Mouse (Mus musculus) v-Abl transformed pro-B cells (cell line): ENCODE results near the gene Hist1h2bg.
"Not testable (repeated sequence)": the region's sequence is repeated elsewhere in the genome, so short reads cannot be mapped to it uniquely, and the experiment has no call there.

Experiments
- in situ Hi-C, 2 experiments: fragments of 400-800 bp; cut with MboI; formaldehyde crosslinking; loops; one replicate each; pipeline ENCODE4 v1.15.1; 2025; ENCODE audit not compliant: unreplicated experiment in 2 of 2

Hist1h2bg gene

DNA sequence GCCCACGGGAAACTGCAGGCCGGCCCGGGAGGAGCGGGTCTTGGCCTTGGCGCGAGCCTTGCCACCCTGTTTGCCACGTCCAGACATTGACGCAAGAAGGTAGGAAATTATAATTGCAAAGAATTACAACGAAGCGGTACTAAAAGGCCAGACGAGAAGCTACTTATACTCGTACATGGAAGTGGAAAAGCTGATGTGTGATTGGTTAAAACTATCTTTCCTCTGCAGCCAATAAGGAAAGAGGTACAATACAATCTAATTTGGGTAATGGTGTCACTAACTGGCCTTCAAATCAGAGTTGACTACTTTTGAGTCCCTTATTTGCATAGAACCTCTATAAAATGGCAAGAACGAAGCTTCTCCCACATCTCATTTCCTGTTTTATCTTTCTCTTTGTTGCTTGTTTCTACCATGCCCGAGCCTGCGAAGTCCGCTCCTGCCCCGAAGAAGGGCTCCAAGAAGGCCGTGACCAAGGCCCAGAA is at the start of gene Hist1h2bg, which contains the start of gene Hist1h2ae:
Hist1h2bg (plus strand) TSS at position 375 of the 482 bp plus-strand sequence.
Hist1h2ae (minus strand) TSS at position 199 of the 482 bp plus-strand sequence.
- in situ Hi-C loops, result loop anchor here in 1 of 2 experiments (25.0 kb wide), 1 partner anchor 841 kb away; no protein-coding TSS in a partner anchor

DNA sequence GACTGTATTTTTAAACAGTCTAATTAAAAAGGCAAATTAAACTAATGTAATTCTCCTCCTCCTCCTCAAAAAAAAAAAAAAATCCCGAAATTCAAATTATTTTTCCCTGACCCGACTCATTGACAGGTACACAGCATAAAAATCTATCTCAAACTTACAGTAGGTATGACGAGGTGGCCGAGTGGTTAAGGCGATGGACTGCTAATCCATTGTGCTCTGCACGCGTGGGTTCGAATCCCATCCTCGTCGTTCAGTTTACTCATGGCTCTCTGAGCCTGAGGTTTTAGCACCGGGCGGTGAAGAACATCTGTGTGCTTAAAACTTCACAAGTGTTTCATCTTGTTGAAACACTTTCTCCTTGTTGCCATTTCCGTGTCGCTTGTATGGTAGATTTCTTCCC is 49.5 kb upstream of the Hist1h2bg start:
- in situ Hi-C loops, result no loop called here

DNA sequence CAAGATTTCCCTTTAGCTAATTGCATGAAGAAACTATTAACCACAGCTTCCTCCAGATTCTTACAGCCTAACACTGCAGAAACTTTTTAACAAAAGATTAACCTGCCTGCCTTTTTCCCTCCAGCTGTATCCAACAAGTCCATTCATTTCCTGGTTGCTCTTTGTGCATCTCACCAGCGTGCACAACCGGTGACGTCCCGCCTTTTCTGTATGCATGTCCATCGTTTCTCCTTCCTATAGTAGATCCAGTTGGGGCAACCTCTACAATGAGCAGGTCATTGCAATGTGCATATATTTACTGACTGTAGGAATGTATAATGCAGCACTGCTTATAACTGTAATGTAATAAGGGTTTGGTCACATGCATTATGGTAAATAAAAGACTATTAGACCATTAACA is 47.2 kb upstream of the Hist1h2bg start:
- in situ Hi-C loops, result no loop called here

DNA sequence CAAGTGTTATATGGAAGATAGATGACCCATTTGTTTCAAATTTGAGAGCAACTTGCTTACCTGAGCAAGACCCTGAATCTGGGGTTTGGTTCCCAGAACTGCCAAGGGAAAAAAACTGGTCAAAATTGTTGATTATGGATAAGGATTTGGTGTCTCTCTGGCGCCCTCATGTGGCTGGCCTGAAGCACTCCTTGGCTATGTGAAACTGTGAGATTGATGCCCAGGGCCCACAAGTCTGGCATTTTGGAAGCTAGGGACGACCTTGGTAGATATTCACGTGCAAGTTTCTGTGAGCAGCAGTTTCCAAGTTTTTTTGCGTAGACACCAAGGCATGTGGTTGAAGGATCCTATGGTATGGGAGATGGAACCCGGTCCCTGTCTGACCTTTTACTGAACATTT is 46.5 kb upstream of the Hist1h2bg start:
- in situ Hi-C loops, result loop anchor here in 1 of 2 experiments (5.0 kb wide), 1 partner anchor 68 kb away; no protein-coding TSS in a partner anchor

DNA sequence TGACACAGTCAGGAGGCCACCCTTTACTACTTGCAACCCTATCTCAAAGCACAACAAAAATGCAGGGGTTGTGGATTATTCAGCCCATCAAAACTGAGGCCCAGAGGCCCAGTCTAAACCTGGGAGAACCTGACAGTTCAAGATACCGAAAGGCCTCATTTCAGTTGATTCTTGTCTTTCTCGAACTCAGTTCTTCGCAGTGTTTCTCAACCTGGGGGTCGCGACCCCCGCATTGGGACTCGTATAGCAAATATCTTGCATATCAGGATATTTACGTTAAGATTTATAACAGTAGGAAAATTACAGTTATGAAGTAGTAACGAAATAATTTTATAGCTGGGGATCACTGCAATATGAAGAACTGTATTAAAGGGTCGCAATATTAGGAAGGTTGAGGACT is 45.3 kb upstream of the Hist1h2bg start:
- in situ Hi-C loops, result loop anchor here in 1 of 2 experiments (5.0 kb wide), 1 partner anchor 66 kb away; no protein-coding TSS in a partner anchor

DNA sequence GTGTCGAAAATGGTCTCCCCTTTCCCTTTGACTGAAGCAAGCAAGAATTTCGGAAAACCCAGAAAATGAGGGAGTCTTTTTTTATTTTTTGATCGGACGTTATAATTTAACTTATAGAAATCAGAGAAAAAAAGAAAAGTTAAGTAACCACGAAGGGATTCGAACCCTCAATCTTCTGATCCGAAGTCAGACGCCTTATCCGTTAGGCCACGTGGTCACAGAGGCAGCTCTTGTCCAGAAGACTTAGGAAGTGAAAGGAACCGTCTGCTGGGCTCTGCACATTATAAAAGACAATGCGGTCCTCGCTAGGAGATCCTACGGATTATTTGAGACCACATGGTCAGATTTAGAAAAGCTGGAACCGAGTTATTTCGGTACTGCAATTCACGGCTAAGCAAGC is 44.9 kb upstream of the Hist1h2bg start:
- in situ Hi-C loops, result loop anchor here in 1 of 2 experiments (5.0 kb wide), 1 partner anchor 66 kb away; no protein-coding TSS in a partner anchor

DNA sequence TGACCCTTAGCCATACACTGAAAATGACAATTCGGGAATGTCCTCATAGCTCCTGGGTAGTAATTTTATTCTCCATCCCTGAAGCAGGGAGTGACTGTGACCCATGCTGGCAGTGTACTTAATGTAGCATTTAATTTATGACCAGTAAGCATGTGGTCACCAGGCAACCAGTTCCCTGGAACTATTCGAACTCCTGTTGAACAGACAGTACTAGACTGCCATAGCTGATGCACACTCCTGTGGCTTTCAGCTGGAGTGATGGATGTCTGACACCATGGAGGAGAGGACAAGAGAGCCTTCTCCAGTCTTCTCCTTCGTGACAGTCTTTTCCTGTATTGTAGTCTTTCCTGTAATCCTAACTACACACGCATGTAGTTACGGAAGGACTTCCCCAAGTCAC is 42.2 kb upstream of the Hist1h2bg start:
- in situ Hi-C loops, result loop anchor here in 1 of 2 experiments (5.0 kb wide), 1 partner anchor 63 kb away; no protein-coding TSS in a partner anchor

DNA sequence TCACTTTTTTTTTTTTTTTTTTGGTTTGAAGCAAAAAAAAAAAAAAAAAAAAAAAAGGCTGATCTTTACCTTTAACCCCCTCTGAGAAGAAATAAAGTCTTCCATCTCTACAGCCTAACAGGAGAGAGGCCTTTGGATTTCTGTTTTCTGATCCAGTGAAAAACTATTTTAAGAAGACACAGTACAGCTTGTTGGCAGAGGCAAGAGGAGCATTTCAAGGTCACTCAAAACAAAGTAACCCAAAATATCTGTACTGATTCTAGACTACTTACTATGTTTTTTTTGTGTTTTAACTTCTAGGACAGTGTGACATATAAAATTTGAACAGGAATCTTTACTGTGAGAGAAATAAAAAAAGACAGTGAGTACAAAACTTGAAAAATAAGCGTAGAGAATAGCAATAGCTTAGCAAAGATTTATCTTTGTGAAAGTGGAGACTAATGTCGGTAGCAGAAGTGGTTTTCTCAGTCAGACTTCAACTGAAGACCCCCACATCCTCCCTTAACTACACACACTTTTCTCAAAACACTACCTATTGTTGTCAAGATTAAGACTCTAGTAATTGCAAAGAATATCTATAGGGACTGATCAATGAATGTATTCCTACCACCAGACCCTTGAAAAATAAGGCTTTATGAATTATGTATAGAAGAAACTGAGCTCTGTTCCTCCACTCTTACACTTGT is 41.6 kb upstream of the Hist1h2bg start:
- in situ Hi-C loops, result loop anchor here (5.0 kb wide), 2 partner anchors 58 to 63 kb away; no protein-coding TSS in a partner anchor

DNA sequence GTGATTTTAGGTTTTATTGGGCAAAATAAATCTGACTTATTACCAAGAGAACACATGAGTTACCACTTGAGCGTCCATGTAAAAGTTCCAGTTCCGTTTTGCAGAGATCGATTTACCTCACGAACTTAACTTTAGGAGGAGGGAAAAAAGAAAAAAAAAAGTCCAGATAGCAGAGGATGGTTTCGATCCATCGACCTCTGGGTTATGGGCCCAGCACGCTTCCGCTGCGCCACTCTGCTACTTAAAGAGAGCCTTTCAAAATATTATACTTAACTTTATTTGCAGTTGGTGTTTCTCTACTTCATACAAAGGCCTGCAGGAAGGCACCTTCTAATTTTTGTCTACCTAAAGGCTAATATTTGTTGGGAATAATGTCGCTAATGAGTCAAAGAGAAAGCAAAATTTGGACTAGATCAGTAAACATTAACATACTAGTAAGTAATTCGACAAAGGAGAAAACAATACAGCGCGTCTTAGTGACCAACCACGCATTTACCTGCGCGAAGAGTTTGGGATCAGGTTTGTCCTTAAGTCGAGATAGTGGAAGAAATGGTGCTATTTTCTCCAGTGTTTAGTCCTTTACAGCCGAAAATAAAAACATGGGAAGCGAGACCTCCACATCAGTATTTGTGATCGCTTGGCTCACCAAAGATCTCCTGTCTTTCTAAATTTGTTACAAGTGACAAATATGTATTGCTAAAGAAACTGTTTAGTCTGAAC is 40.9 kb upstream of the Hist1h2bg start:
- in situ Hi-C loops, result loop anchor here in 1 of 2 experiments (5.0 kb wide), 1 partner anchor 57 kb away; no protein-coding TSS in a partner anchor

DNA sequence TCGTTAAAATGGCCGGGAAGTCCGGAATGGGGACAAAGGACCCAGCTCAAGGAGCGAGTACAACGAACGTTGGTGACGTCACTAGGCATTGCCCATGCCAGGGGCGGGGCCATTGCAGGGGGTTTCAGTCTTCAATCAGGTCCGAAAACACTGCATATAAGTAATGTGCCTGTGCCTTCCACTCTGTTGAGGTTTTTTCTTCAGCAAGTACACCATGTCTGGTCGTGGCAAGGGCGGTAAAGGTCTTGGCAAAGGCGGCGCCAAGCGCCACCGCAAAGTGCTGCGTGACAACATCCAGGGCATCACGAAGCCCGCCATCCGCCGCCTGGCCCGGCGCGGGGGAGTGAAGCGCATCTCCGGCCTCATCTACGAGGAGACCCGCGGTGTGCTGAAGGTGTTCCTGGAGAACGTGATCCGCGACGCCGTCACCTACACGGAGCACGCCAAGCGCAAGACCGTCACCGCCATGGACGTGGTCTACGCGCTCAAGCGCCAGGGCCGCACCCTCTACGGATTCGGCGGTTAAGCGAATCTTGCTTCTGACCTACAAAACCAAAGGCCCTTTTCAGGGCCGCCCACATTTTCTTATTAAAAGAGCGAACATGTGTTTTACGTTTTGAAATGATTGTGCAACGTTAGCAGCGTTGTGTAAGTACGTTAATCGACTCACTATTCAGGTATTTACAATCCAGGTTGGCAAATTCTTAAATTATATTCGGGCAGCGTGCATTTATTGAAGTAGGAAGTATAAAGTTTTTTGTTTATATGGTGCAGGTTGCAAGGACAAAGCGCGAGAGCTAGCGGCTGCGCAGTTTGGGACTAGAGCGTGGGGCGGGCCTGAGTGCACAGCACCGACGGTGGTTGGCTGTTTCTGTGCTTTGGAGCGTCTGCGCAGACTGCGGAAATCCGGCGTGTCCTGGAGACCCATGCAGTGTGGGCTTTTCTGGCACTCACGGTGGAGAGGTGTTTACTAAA is 40.0 kb upstream of the Hist1h2bg start, which contains the start of gene Hist1h4h:
Hist1h4h (plus strand) TSS at position 150 of the 975 bp plus-strand sequence.
- in situ Hi-C loops, result loop anchor here in 1 of 2 experiments (5.0 kb wide), 1 partner anchor 56 kb away; no protein-coding TSS in a partner anchor

DNA sequence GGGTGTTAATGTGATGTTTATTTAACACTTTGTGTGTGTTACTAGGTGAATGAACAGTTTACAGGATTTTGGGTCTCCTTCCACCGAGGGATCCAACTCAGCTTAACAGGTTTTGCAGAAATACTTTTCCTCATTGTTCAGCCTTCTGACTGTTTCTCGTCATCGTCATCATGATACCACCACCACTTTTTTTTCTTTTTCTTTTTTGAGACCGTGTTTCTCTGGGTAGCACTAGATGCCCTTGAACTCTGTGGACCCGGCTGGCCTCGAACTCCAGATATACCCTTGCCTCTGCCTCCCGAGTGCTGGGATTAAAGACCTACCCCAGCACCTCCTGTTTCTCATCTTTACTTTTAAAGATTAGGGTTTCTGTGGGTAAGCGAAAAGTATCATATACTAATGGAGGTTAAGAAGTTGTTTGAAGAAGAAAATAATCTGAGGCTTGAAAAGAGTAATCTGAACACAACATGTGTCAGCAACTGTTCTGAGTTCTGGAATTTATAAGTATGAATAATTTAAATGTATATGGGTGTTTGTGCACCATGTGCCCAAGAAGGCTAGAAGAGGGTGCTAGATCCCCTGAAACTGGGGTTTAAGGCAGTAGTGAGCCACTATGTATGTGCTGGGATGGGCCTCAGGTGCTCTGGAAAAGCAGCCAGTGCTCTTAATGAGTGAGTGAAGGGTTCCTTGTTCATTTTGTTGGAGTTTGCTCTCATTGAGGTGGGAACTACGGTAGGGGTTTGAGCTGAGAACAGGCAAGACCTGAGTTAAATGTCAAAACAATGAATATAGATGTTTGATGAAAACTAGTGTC is 38.7 kb upstream of the Hist1h2bg start:
- in situ Hi-C loops, result loop anchor here in 1 of 2 experiments (5.0 kb wide), 1 partner anchor 55 kb away; no protein-coding TSS in a partner anchor

DNA sequence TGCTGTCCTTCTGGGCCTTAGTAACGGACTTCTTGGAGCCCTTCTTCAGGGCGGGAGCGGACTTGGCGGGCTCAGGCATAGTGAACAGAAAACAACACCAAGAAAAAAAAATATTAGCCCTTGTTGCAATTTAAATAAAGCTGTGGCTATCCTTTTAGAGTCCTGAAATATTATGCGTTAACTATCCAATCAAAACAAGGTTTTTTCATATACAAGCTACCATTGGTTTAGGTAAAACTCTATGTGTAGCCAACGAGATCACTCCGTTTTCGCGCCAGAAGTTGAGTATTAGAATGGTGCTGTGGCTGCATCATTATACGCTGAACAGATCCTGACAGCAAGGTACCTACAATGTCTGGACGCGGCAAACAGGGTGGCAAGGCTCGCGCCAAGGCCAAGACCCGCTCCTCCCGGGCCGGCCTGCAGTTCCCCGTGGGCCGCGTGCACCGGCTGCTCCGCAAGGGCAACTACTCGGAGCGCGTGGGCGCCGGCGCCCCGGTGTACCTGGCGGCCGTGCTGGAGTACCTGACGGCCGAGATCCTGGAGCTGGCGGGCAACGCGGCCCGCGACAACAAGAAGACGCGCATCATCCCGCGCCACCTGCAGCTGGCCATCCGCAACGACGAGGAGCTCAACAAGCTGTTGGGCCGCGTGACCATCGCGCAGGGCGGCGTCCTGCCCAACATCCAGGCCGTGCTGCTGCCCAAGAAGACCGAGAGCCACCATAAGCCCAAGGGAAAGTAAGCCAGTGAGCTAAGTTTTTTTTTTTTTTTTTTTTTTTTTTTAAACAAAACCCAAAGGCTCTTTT is 37.4 kb upstream of the Hist1h2bg start, which contains the start of gene Hist1h2af:
Hist1h2af (plus strand) TSS at position 347 of the 808 bp plus-strand sequence.
- in situ Hi-C loops, result loop anchor here in 1 of 2 experiments (5.0 kb wide), 1 partner anchor 54 kb away; no protein-coding TSS in a partner anchor

DNA sequence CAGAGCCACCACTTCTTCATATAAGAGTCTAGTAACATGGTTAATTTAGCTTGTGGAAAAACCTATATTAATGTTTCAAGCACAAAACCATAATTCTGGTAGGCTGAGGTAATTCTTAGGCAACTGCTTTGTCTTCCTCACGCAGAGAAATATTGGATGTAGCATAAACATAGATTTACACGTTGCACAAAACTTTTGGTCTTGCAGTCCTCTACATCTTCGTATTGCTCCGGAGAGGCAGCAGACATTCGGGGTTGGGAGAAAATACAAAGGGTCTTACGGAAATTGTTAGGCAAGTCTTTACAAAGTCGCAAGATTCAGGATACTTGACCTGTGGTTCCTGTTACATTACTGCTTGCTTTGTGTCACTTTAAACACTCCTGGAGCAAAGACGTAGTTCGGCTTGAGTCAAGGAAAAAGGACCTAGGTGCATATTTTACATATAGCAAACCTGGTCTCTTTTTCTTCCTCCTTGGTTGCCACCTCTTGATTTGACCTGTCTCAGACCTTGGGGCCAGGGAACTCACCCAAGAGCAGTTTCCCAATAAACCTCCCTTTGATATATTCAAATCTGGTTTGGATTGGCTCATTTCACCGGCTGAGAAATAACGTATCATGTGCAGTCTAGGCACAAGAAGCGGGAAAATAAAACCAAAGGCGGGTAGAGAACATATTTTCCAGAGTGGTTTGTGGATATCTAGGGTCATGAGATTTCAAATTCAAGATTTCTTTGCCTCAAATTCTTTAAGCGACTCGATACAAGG is 36.6 kb upstream of the Hist1h2bg start:
- in situ Hi-C loops, result loop anchor here in 1 of 2 experiments (5.0 kb wide), 1 partner anchor 53 kb away; no protein-coding TSS in a partner anchor

DNA sequence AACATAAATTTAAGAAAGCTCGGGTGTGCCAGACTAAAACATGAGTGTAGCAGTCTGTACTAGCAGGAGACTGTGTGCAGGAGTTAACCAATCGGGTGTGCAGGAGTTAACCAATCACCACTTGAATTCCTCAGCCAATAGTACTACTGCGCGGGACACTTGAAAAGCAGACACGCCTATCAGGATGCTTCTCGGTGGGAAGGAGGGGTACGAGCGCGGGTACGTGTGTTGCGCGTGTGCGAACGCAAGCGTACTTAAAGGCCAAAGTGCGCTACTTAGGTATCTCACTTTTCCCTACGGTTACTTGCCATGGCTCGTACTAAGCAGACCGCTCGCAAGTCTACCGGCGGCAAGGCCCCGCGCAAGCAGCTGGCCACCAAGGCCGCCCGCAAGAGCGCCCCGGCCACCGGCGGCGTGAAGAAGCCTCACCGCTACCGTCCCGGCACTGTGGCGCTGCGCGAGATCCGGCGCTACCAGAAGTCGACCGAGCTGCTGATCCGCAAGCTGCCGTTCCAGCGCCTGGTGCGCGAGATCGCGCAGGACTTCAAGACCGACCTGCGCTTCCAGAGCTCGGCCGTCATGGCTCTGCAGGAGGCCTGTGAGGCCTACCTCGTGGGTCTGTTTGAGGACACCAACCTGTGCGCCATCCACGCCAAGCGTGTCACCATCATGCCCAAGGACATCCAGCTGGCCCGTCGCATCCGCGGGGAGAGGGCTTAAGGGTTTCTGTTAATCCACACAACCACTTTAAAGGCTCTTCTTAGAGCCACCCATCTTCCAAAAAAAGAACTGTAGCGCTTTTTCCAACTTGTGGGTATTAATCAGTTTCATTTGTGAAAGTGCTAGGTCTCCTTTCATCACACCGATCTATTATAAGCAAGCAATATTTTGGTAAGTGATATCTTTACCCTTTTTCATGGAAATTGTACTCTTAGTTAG is 35.8 kb upstream of the Hist1h2bg start, which contains the start of gene Hist1h3g:
Hist1h3g (plus strand) TSS at position 286 of the 939 bp plus-strand sequence.
- in situ Hi-C loops, result not testable (repeated sequence)

DNA sequence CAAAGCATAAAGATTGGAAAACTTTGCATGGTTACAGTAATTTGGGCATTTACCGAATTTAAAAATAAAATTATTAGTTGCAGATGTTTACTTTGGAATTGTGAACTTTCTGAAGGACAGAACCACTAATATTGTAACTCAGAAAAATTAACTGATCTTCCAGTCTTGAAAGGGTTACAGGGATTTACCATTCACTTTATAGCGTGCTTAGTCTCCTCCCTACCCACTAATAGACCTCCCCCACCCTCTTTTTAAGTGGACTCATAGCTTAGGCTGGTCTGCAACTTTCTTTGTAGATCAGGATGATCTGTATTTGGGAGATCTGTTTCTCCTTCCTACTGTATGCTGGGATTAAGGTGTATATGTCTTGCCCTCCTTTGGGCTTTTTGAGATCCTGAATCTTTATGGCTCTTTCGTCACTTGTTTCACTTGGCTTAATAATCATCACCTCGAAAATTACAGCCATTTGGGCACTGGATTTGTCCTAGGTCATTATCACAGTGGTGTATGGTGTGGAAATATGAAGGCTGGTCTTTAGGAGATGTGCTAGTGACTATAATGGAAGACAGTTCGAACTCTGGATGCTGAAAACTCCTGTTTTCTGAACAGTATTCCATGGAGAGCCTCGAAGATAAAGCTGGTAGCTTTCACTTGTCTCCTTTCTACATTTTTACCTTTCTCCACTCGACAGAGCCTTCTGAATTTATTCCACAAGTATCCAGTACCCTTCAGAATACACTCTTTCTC is 34.9 kb upstream of the Hist1h2bg start:
- in situ Hi-C loops, result no loop called here
